Mouse (Mus musculus) erythroblast, adult 5-6 weeks (primary cell): ENCODE data around the gene Tmprss9. TPM values are rescaled to one million over a fixed set of nuclear protein-coding genes. Genes with fewer than 3 reads are reported as not detected.

Experiments used
- total RNA-seq, 2 experiments: library from RNA; stranded (forward) in 1 of 2; stranded (reverse) in 1 of 2; fragments of 150-400 nt in 1 of 2; fragments of 200-764, 138-1000 nt in 1 of 2; gene quantifications; 2 replicates each; pipeline versions ENCODE4 v1.2.3 to v1.2.4; 2015 to 2017; ENCODE audit warnings: low replicate concordance in 2 of 2

Gene Tmprss9
- total RNA-seq, 2 experiments from 2014 or later = 0.17 TPM; not detected in 1

Other genes with a start within 250 kb of the Tmprss9 start
- gene Csnk1g2, start 249.0 kb upstream of the Tmprss9 start, total RNA-seq (2015; ENCODE audit: low replicate concordance) = 25.5 and 25.6 TPM in 2 replicates
- 28.2 and 28.9 TPM in 2 replicates for gene Csnk1g2, start 249.0 kb upstream of the Tmprss9 start, total RNA-seq (2017; ENCODE audit: low replicate concordance)
- gene Btbd2, start 214.8 kb upstream of the Tmprss9 start, total RNA-seq (2015; ENCODE audit: low replicate concordance) = 5.6 and 6.1 TPM in 2 replicates
- gene Btbd2, start 214.8 kb upstream of the Tmprss9 start, total RNA-seq (2017; ENCODE audit: low replicate concordance) = 5.6 and 11.4 TPM in 2 replicates
- 40.2 and 47.4 TPM in 2 replicates for gene Mknk2, start 193.7 kb upstream of the Tmprss9 start, total RNA-seq (2015; ENCODE audit: low replicate concordance)
- gene Mknk2, start 193.7 kb upstream of the Tmprss9 start, total RNA-seq (2017; ENCODE audit: low replicate concordance) = 28.4 and 40.8 TPM in 2 replicates
- 13.4 and 25.6 TPM in 2 replicates for gene Mob3a, start 169.9 kb upstream of the Tmprss9 start, total RNA-seq (2015; ENCODE audit: low replicate concordance)
- 11.0 and 18.2 TPM in 2 replicates for gene Mob3a, start 169.9 kb upstream of the Tmprss9 start, total RNA-seq (2017; ENCODE audit: low replicate concordance)
- 8.6 and 9.8 TPM in 2 replicates for gene Izumo4, start 169.7 kb upstream of the Tmprss9 start, total RNA-seq (2015; ENCODE audit: low replicate concordance)
- gene Izumo4, start 169.7 kb upstream of the Tmprss9 start, total RNA-seq (2017; ENCODE audit: low replicate concordance) = 1.3 and 2.2 TPM in 2 replicates
- 12.5 and 27.6 TPM in 2 replicates for gene Ap3d1, start 129.6 kb upstream of the Tmprss9 start, total RNA-seq (2015; ENCODE audit: low replicate concordance)
- 25.9 and 30.5 TPM in 2 replicates for gene Ap3d1, start 129.6 kb upstream of the Tmprss9 start, total RNA-seq (2017; ENCODE audit: low replicate concordance)
- gene Dot1l, start 116.6 kb upstream of the Tmprss9 start, total RNA-seq (2015; ENCODE audit: low replicate concordance) = 10.9 and 15.6 TPM in 2 replicates
- gene Dot1l, start 116.6 kb upstream of the Tmprss9 start, total RNA-seq (2017; ENCODE audit: low replicate concordance) = 8.0 and 22.9 TPM in 2 replicates
- gene Sf3a2, start 73.7 kb upstream of the Tmprss9 start, total RNA-seq (2015; ENCODE audit: low replicate concordance) = 19.6 and 26.5 TPM in 2 replicates
- gene Sf3a2, start 73.7 kb upstream of the Tmprss9 start, total RNA-seq (2017; ENCODE audit: low replicate concordance) = 7.2 and 11.2 TPM in 2 replicates
- 24.5 and 45.2 TPM in 2 replicates for gene Plekhj1, start 73.2 kb upstream of the Tmprss9 start, total RNA-seq (2015; ENCODE audit: low replicate concordance)
- gene Plekhj1, start 73.2 kb upstream of the Tmprss9 start, total RNA-seq (2017; ENCODE audit: low replicate concordance) = 8.2 and 13.9 TPM in 2 replicates
- gene Amh, start 66.6 kb upstream of the Tmprss9 start, total RNA-seq (2015; ENCODE audit: low replicate concordance) = not detected in 2 replicates
- gene Amh, start 66.6 kb upstream of the Tmprss9 start, total RNA-seq (2017; ENCODE audit: low replicate concordance) = not detected in 2 replicates
- not detected in 2 replicates for gene Jsrp1, start 58.4 kb upstream of the Tmprss9 start, total RNA-seq (2015; ENCODE audit: low replicate concordance)
- gene Jsrp1, start 58.4 kb upstream of the Tmprss9 start, total RNA-seq (2017; ENCODE audit: low replicate concordance) = not detected in 2 replicates
- gene Oaz1, start 45.2 kb upstream of the Tmprss9 start, total RNA-seq (2015; ENCODE audit: low replicate concordance) = 1,067 and 1,159 TPM in 2 replicates
- gene Oaz1, start 45.2 kb upstream of the Tmprss9 start, total RNA-seq (2017; ENCODE audit: low replicate concordance) = 242 and 348 TPM in 2 replicates
- not detected in 2 replicates for gene Lingo3, start 27.8 kb upstream of the Tmprss9 start, total RNA-seq (2015; ENCODE audit: low replicate concordance)
- gene Lingo3, start 27.8 kb upstream of the Tmprss9 start, total RNA-seq (2017; ENCODE audit: low replicate concordance) = not detected in 2 replicates
- gene Lsm7, start 16.6 kb upstream of the Tmprss9 start, total RNA-seq (2015; ENCODE audit: low replicate concordance) = 27.8 and 33.2 TPM in 2 replicates
- 59.8 and 67.9 TPM in 2 replicates for gene Lsm7, start 16.6 kb upstream of the Tmprss9 start, total RNA-seq (2017; ENCODE audit: low replicate concordance)
- gene Sppl2b, start 16.6 kb upstream of the Tmprss9 start, total RNA-seq (2015; ENCODE audit: low replicate concordance) = 225 and 274 TPM in 2 replicates
- 343 and 430 TPM in 2 replicates for gene Sppl2b, start 16.6 kb upstream of the Tmprss9 start, total RNA-seq (2017; ENCODE audit: low replicate concordance)
- 12.1 and 17.6 TPM in 2 replicates for gene Timm13, start 29.1 kb downstream of the Tmprss9 start, total RNA-seq (2015; ENCODE audit: low replicate concordance)
- gene Timm13, start 29.1 kb downstream of the Tmprss9 start, total RNA-seq (2017; ENCODE audit: low replicate concordance) = 14.1 and 24.7 TPM in 2 replicates
- gene Lmnb2, start 46.4 kb downstream of the Tmprss9 start, total RNA-seq (2015; ENCODE audit: low replicate concordance) = 2.7 and 7.3 TPM in 2 replicates
- gene Lmnb2, start 46.4 kb downstream of the Tmprss9 start, total RNA-seq (2017; ENCODE audit: low replicate concordance) = 9.3 and 9.7 TPM in 2 replicates
- gene Gadd45b, start 58.2 kb downstream of the Tmprss9 start, total RNA-seq (2015; ENCODE audit: low replicate concordance) = 2.3 and 10.6 TPM in 2 replicates
- 3.2 and 4.9 TPM in 2 replicates for gene Gadd45b, start 58.2 kb downstream of the Tmprss9 start, total RNA-seq (2017; ENCODE audit: low replicate concordance)
- gene Gng7, start 143.1 kb downstream of the Tmprss9 start, total RNA-seq (2015; ENCODE audit: low replicate concordance) = not detected in 2 replicates
- not detected in 2 replicates for gene Gng7, start 143.1 kb downstream of the Tmprss9 start, total RNA-seq (2017; ENCODE audit: low replicate concordance)
- not detected in 2 replicates for gene Diras1, start 153.8 kb downstream of the Tmprss9 start, total RNA-seq (2015; ENCODE audit: low replicate concordance)
- not detected in 2 replicates for gene Diras1, start 153.8 kb downstream of the Tmprss9 start, total RNA-seq (2017; ENCODE audit: low replicate concordance)
- 2.1 and 2.5 TPM in 2 replicates for gene Slc39a3, start 165.6 kb downstream of the Tmprss9 start, total RNA-seq (2015; ENCODE audit: low replicate concordance)
- gene Slc39a3, start 165.6 kb downstream of the Tmprss9 start, total RNA-seq (2017; ENCODE audit: low replicate concordance) = 2.7 and 3.8 TPM in 2 replicates
- 6.7 and 20.3 TPM in 2 replicates for gene Sgta, start 188.3 kb downstream of the Tmprss9 start, total RNA-seq (2015; ENCODE audit: low replicate concordance)
- 14.8 and 18.1 TPM in 2 replicates for gene Sgta, start 188.3 kb downstream of the Tmprss9 start, total RNA-seq (2017; ENCODE audit: low replicate concordance)
- gene Thop1, start 198.2 kb downstream of the Tmprss9 start, total RNA-seq (2015; ENCODE audit: low replicate concordance) = 1.9 TPM in 1 of 2 replicates, not detected in the other
- 3.1 and 4.1 TPM in 2 replicates for gene Thop1, start 198.2 kb downstream of the Tmprss9 start, total RNA-seq (2017; ENCODE audit: low replicate concordance)
- not detected in 2 replicates for gene Creb3l3, start 227.0 kb downstream of the Tmprss9 start, total RNA-seq (2015; ENCODE audit: low replicate concordance)
- gene Creb3l3, start 227.0 kb downstream of the Tmprss9 start, total RNA-seq (2017; ENCODE audit: low replicate concordance) = not detected in 2 replicates
- gene Map2k2, start 234.1 kb downstream of the Tmprss9 start, total RNA-seq (2015; ENCODE audit: low replicate concordance) = 22.2 and 31.5 TPM in 2 replicates
- gene Map2k2, start 234.1 kb downstream of the Tmprss9 start, total RNA-seq (2017; ENCODE audit: low replicate concordance) = 34.2 and 49.9 TPM in 2 replicates